Mouse (Mus musculus) heart, embryonic 12.5 days (tissue): ENCODE data around the gene Kazn. TPM values are rescaled to one million over a fixed set of nuclear protein-coding genes. Genes with fewer than 3 reads are reported as not detected.

Source experiments
- ATAC-seq: fragments of 200-750 bp; cut with Nextera tagmentation; 2 replicates; pipeline ENCODE4 v1.8.0; 2017; ENCODE audit warnings: moderate TSS enrichment, moderate library complexity; ENCODE audit not compliant: insufficient number of reproducible peaks, low FRiP score
- H3K27ac ChIP-seq: fragments of 300-500 bp; sonication (generic); 2 replicates; pipeline ENCODE4 v1.5.1; 2016; ENCODE audit warnings: mild to moderate bottlenecking, moderate library complexity; ENCODE audit not compliant: poor library complexity, severe bottlenecking
- H3K27me3 ChIP-seq: fragments of 300-500 bp; sonication (generic); replicated peaks from 2 replicates; pipeline ENCODE4 v1.6.1; 2016; ENCODE audit warnings: mild to moderate bottlenecking, moderate library complexity
- H3K36me3 ChIP-seq: fragments of 300-500 bp; sonication (generic); 2 replicates; pipeline ENCODE4 v1.6.1; 2016; ENCODE audit warnings: mild to moderate bottlenecking, moderate library complexity
- H3K4me1 ChIP-seq: fragments of 300-500 bp; sonication (generic); replicated peaks from 2 replicates; pipeline ENCODE4 v1.6.1; 2016; ENCODE audit warnings: mild to moderate bottlenecking
- H3K4me2 ChIP-seq: fragments of 300-500 bp; sonication (generic); 2 replicates; pipeline ENCODE4 v1.6.1; 2016; ENCODE audit warnings: mild to moderate bottlenecking, moderate library complexity
- H3K4me3 ChIP-seq: fragments of 300-500 bp; sonication (generic); 2 replicates; pipeline ENCODE4 v1.5.1; 2016; ENCODE audit warnings: mild to moderate bottlenecking
- H3K9ac ChIP-seq: fragments of 300-500 bp; sonication (generic); 2 replicates; pipeline ENCODE4 v1.6.1; 2016; ENCODE audit warnings: mild to moderate bottlenecking, moderate library complexity
- H3K9me3 ChIP-seq: fragments of 300-500 bp; sonication (generic); replicated peaks from 2 replicates; pipeline ENCODE4 v1.6.1; 2016; ENCODE audit warnings: mild to moderate bottlenecking, moderate library complexity
- WGBS: fragments of 180-500 bp; shearing (Covaris S2); methylation state at CpG from one replicate; pipeline ENCODE4 v1.1.7; 2016; 5-methylcytosine and 5-hydroxymethylcytosine counted together
- polyA plus RNA-seq: library from polyadenylated mRNA; unstranded; fragments of >200 nt; fragmentation: Nextera tagmentation; extraction: Ambion mirVana; gene quantifications from 2 replicates; pipeline ENCODE4 v1.2.1, GENCODE M21; 2016

Kazn gene
- polyA plus RNA-seq, 1 experiment from 2014 or later = 8.6 TPM

- no peak overlapping the region for H3K4me3 ChIP-seq
- H3K36me3 ChIP-seq = no peaks in the 10 kb centered on the region
- H3K4me2 ChIP-seq = no peak overlapping the region
- no peak overlapping the region for H3K27ac ChIP-seq
- H3K9me3 ChIP-seq = no peaks in the 10 kb centered on the region
- H3K9ac ChIP-seq = no peak overlapping the region
- H3K27me3 ChIP-seq = peaks cover 13% of the 10 kb centered on the region
- H3K4me1 ChIP-seq = peaks cover 8% of the 10 kb centered on the region
- WGBS = 58% methylated on average over 4 of the region's 4 CpGs
- ATAC-seq = no peak
Observed at GRCm38 (mm10) chr4:142088409-142088808, 150.8 kb downstream of the Kazn start.

GRCm38 (mm10) chr4:142084936-142085563 lies 154.2 kb downstream of the Kazn start:
- 4% methylated on average over 20 of the region's 20 CpGs for WGBS
- Histone ChIP-seq H3K4me2 (peak overlapping the region; percentile 75), H3K36me3 (no peaks in the 10 kb centered on the region), H3K27ac (peak overlapping the region; percentile 81), H3K4me3 (peak overlapping the region; percentile 68), H3K4me1 (peaks cover 40% of the 10 kb centered on the region), H3K27me3 (peaks cover 11% of the 10 kb centered on the region), H3K9me3 (no peaks in the 10 kb centered on the region), H3K9ac (peak overlapping the region; percentile 83)
- no peak for ATAC-seq

- peaks cover 47% of the 10 kb centered on the region for H3K4me1 ChIP-seq
- ATAC-seq = peak; percentile 84
Observed at GRCm38 (mm10) chr4:142084131-142084899, 154.9 kb downstream of the Kazn start, which contains the start of gene Tmem51. Gene Tmem51, minus strand, starts transcription at chr4:142084304.

GRCm38 (mm10) chr4:142083762-142084130 lies 155.5 kb downstream of the Kazn start:
- Histone ChIP-seq H3K4me1 (peaks cover 47% of the 10 kb centered on the region), H3K4me3 (peak overlapping the region; percentile 68), H3K27me3 (0 out of 2 replicates have a peak, but pooled peaks cover 8% of the 10 kb centered on the region), H3K9ac (peak overlapping the region; percentile 83), H3K27ac (peak overlapping the region; percentile 81), H3K4me2 (peak overlapping the region; percentile 75), H3K36me3 (no peaks in the 10 kb centered on the region), H3K9me3 (no peaks in the 10 kb centered on the region)
- WGBS = 0% methylated on average over 24 of the region's 29 CpGs
- ATAC-seq = peak; percentile 71

More at GRCm38 (mm10) chr4:142084131-142084899, 154.9 kb downstream of the Kazn start, which contains the start of gene Tmem51:
- peak within 1 kb of the TSS; percentile 68 for H3K4me3 ChIP-seq
- 0 out of 2 replicates have a peak, but pooled peaks cover 8% of the 10 kb centered on the region for H3K27me3 ChIP-seq
- H3K9me3 ChIP-seq = no peaks in the 10 kb centered on the region
- under 1% methylated on average over 46 of the region's 52 CpGs for WGBS
- H3K27ac ChIP-seq = peak within 1 kb of the TSS; percentile 81
- peak within 1 kb of the TSS; percentile 75 for H3K4me2 ChIP-seq
- H3K9ac ChIP-seq = peak within 1 kb of the TSS; percentile 83
- H3K36me3 ChIP-seq = no peaks in the 10 kb centered on the region

- Histone ChIP-seq H3K27ac (0 out of 2 replicates have a peak overlapping the region, but pooled peaks have one; percentile 81), H3K9ac (peak overlapping the region; percentile 83), H3K27me3 (0 out of 2 replicates have a peak, but pooled peaks cover 8% of the 10 kb centered on the region), H3K9me3 (no peaks in the 10 kb centered on the region), H3K36me3 (no peaks in the 10 kb centered on the region), H3K4me1 (peaks cover 48% of the 10 kb centered on the region), H3K4me2 (peak overlapping the region; percentile 75), H3K4me3 (peak overlapping the region; percentile 68)
- no peak for ATAC-seq
- 49% methylated on average over 6 of the region's 6 CpGs for WGBS
Observed at GRCm38 (mm10) chr4:142083193-142083592, 156.0 kb downstream of the Kazn start.

- ATAC-seq = no peak
- no peak overlapping the region for H3K9ac ChIP-seq
- H3K4me1 ChIP-seq = peaks cover 53% of the 10 kb centered on the region
- no peaks in the 10 kb centered on the region for H3K36me3 ChIP-seq
- H3K27me3 ChIP-seq = 0 out of 2 replicates have a peak, but pooled peaks cover 8% of the 10 kb centered on the region
- peak overlapping the region; percentile 75 for H3K4me2 ChIP-seq
- H3K4me3 ChIP-seq = no peak overlapping the region
- no peaks in the 10 kb centered on the region for H3K9me3 ChIP-seq
- no peak overlapping the region for H3K27ac ChIP-seq
- 72% methylated on average over 4 of the region's 4 CpGs for WGBS
Observed at GRCm38 (mm10) chr4:142082703-142083102, 156.5 kb downstream of the Kazn start.

GRCm38 (mm10) chr4:142081631-142082283 lies 157.4 kb downstream of the Kazn start:
- Histone ChIP-seq H3K9ac (peak overlapping the region; percentile 21), H3K36me3 (no peaks in the 10 kb centered on the region), H3K9me3 (no peaks in the 10 kb centered on the region), H3K27me3 (0 out of 2 replicates have a peak, but pooled peaks cover 8% of the 10 kb centered on the region), H3K4me1 (peaks cover 62% of the 10 kb centered on the region), H3K4me2 (0 out of 2 replicates have a peak overlapping the region, but pooled peaks have one; percentile 20), H3K27ac (peak overlapping the region; percentile 4; the same call in 1 of the 2 replicates), H3K4me3 (no peak overlapping the region)
- no peak for ATAC-seq
- 49% methylated on average over 13 of the region's 13 CpGs for WGBS

- WGBS = 66% methylated on average over 17 of the region's 18 CpGs
- Histone ChIP-seq H3K9me3 (no peaks in the 10 kb centered on the region), H3K4me2 (peak overlapping the region; percentile 20; the same call in 1 of the 2 replicates), H3K27ac (peak overlapping the region; percentile 13; the same call in 1 of the 2 replicates), H3K9ac (peak overlapping the region; percentile 21; the same call in 1 of the 2 replicates), H3K4me1 (peaks cover 62% of the 10 kb centered on the region), H3K4me3 (no peak overlapping the region), H3K36me3 (no peaks in the 10 kb centered on the region), H3K27me3 (0 out of 2 replicates have a peak, but pooled peaks cover 4% of the 10 kb centered on the region)
- no peak for ATAC-seq
Observed at GRCm38 (mm10) chr4:142080901-142081630, 158.1 kb downstream of the Kazn start.

- Histone ChIP-seq H3K9me3 (no peaks in the 10 kb centered on the region), H3K27me3 (no peaks in the 10 kb centered on the region), H3K4me3 (no peak overlapping the region), H3K4me2 (no peak overlapping the region), H3K27ac (0 out of 2 replicates have a peak overlapping the region, but pooled peaks have one; percentile 43), H3K36me3 (no peaks in the 10 kb centered on the region), H3K4me1 (peaks cover 63% of the 10 kb centered on the region), H3K9ac (no peak overlapping the region)
- 75% methylated on average over 4 of the region's 4 CpGs for WGBS
- ATAC-seq = no peak
Observed at GRCm38 (mm10) chr4:142080487-142080767, 158.8 kb downstream of the Kazn start.

GRCm38 (mm10) chr4:142079629-142080486 lies 159.3 kb downstream of the Kazn start:
- ATAC-seq = no peak
- H3K4me2 ChIP-seq = no peak overlapping the region
- H3K4me1 ChIP-seq = peaks cover 64% of the 10 kb centered on the region
- peak overlapping the region; percentile 43 for H3K27ac ChIP-seq
- no peaks in the 10 kb centered on the region for H3K9me3 ChIP-seq
- WGBS = 58% methylated on average over 14 of the region's 14 CpGs
- H3K4me3 ChIP-seq = no peak overlapping the region
- H3K9ac ChIP-seq = no peak overlapping the region
- no peaks in the 10 kb centered on the region for H3K36me3 ChIP-seq
- H3K27me3 ChIP-seq = no peaks in the 10 kb centered on the region
